Mouse (Mus musculus): ENCODE results near the gene Foxd1. TPM values are rescaled to one million over a fixed set of nuclear protein-coding genes. Genes with fewer than 3 reads are reported as not detected.

The Foxd1 gene
- polyA plus RNA-seq, 1 experiment from 2014 or later = 8.5 TPM

DNA sequence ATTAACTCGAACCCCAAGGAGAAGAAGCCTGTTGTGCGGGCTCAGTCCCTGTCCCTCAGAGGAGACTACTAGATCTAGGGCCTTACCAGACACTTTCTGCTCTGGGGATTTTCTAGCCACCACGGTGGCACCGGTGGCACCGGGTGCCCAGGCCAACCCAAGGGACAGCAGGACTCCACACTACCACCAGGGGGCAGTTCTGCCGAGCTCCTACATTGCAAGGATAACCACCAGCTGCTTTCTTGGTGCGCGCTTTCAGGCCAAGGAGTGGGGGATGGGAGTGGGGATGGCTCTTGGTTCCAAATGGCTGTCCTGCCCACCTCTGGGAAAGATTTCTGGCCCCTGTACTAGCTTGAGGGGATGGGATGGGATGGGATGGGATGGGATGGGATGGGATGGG is 2.5 kb upstream of the Foxd1 start:
- no peak for ATAC-seq (ENCODE audit: low FRiP score, low TSS enrichment)
- 0 out of 2 replicates have a peak, but pooled peaks cover 4% of the 10 kb centered on the region for H3K4me1 ChIP-seq (ENCODE audit: control insufficient read depth, insufficient read depth, low read length)
- no peaks in the 10 kb centered on the region for H3K36me3 ChIP-seq (ENCODE audit: control insufficient read depth, insufficient read depth, low read length)
- 16% methylated on average over 8 of the region's 8 CpGs for WGBS
- no peak overlapping the region for H3K27ac ChIP-seq (ENCODE audit: low read depth, low read length)
- no peaks in the 10 kb centered on the region for H3K9me3 ChIP-seq (ENCODE audit: control insufficient read depth, low read length)
- no peak overlapping the region for H3K4me3 ChIP-seq (ENCODE audit: low read length)
- peaks cover 58% of the 10 kb centered on the region for H3K27me3 ChIP-seq (ENCODE audit: control insufficient read depth, insufficient read depth, low read length)
- H3K4me2 ChIP-seq (replicated peaks; ENCODE audit: low read depth, low read length) = no peak overlapping the region
- H3K9ac ChIP-seq (ENCODE audit: low read depth, low read length) = no peak overlapping the region

DNA sequence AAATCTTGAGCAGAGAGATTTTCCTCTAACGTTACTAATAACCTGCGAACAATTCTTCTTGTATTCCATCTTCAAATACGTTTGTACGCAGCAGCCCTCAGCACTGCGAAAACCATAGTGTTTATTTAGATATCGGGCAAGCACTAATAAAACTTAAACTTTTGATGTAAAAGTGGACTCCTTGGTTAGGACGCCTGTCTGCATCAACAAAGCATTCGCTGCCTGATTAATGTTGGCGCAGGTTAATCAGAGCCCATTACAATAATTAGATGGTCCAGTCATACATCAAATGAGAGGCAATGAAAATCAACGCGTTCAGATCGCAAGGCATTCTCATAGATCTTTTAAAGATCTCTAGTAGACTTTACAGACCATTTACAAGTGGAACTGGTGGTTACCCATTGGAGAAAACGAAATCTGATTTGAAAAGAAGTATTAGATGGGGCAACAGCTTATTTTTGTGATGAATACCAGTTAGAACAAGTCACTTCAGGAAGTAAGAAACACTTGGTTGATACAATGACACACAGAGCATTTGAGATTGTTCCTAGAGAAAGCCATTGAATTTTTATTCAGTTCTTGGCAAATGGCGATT is 1.6 kb upstream of the Foxd1 start:
- no peak overlapping the region for H3K9ac ChIP-seq (ENCODE audit: low read depth, low read length)
- H3K4me3 ChIP-seq (ENCODE audit: low read length) = no peak overlapping the region
- no peak overlapping the region for H3K4me2 ChIP-seq (replicated peaks; ENCODE audit: low read depth, low read length)
- no peaks in the 10 kb centered on the region for H3K36me3 ChIP-seq (ENCODE audit: control insufficient read depth, insufficient read depth, low read length)
- WGBS = 10% methylated on average over 14 of the region's 14 CpGs
- no peaks in the 10 kb centered on the region for H3K9me3 ChIP-seq (ENCODE audit: control insufficient read depth, low read length)
- H3K4me1 ChIP-seq (ENCODE audit: control insufficient read depth, insufficient read depth, low read length) = 0 out of 2 replicates have a peak, but pooled peaks cover 4% of the 10 kb centered on the region
- peaks cover 54% of the 10 kb centered on the region for H3K27me3 ChIP-seq (ENCODE audit: control insufficient read depth, insufficient read depth, low read length)
- ATAC-seq (ENCODE audit: low FRiP score, low TSS enrichment) = no peak
- no peak overlapping the region for H3K27ac ChIP-seq (ENCODE audit: low read depth, low read length)

DNA sequence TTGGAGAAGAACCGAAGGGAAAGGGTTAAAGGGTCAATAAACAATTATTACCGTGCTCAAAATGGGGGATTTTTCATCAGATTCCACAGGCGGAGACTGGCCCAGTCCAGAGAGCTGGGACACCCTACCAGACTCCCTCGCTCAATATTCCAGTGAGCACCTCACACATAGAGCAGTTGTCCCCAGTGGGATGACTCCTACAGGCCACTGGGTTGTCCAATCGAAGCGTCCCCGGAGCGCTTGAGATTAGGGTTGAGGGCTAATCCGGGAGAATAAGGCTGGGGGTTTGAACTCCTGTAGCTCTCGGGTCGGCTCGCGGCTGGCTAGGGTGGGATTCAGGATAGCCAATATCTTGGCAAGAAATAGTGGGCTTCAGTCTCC is 343 bp upstream of the Foxd1 start:
- H3K27me3 ChIP-seq (ENCODE audit: control insufficient read depth, insufficient read depth, low read length) = peaks cover 60% of the 10 kb centered on the region
- no peak overlapping the region for H3K27ac ChIP-seq (ENCODE audit: low read depth, low read length)
- 0 out of 2 replicates have a peak, but pooled peaks cover 4% of the 10 kb centered on the region for H3K4me1 ChIP-seq (ENCODE audit: control insufficient read depth, insufficient read depth, low read length)
- ATAC-seq (ENCODE audit: low FRiP score, low TSS enrichment) = peak; percentile 29
- 1% methylated on average over 13 of the region's 13 CpGs for WGBS
- no peaks in the 10 kb centered on the region for H3K9me3 ChIP-seq (ENCODE audit: control insufficient read depth, low read length)
- peak overlapping the region; percentile 49 for H3K4me3 ChIP-seq (ENCODE audit: low read length)
- peak overlapping the region; percentile 25; the same call in 1 of the 2 replicates for H3K9ac ChIP-seq (ENCODE audit: low read depth, low read length)
- H3K4me2 ChIP-seq (replicated peaks; ENCODE audit: low read depth, low read length) = peak overlapping the region; percentile 57
- no peaks in the 10 kb centered on the region for H3K36me3 ChIP-seq (ENCODE audit: control insufficient read depth, insufficient read depth, low read length)

DNA sequence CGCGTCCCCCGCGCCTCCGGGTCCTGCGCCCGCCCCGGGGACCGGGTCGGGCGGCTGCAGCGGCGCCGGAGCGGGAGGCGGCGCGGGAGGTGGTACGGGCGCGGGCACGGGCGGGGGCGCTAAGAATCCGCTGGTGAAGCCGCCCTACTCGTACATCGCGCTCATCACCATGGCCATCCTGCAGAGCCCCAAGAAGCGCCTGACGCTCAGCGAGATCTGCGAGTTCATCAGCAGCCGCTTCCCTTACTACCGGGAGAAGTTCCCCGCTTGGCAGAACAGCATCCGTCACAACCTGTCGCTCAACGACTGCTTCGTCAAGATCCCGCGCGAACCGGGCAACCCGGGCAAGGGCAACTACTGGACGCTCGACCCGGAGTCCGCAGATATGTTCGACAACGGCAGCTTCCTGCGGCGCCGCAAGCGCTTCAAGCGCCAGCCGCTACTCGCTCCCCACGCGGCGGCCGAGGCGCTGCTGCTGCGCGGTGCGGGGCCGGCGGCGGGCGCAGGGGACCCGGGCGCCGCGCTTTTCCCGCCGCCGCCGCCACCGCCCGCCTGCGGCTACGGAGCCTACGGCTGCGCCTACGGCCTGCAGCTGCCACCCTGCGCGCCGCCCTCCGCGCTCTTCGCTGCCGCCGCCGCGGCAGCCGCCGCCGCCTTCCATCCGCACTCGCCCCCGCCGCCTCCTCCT is 973 bp downstream of the Foxd1 start:
- Histone ChIP-seq H3K4me2 (replicated peaks; ENCODE audit: low read depth, low read length) (peak overlapping the region; percentile 57), H3K9me3 (ENCODE audit: control insufficient read depth, low read length) (no peaks in the 10 kb centered on the region), H3K4me1 (ENCODE audit: control insufficient read depth, insufficient read depth, low read length) (0 out of 2 replicates have a peak, but pooled peaks cover 4% of the 10 kb centered on the region), H3K36me3 (ENCODE audit: control insufficient read depth, insufficient read depth, low read length) (no peaks in the 10 kb centered on the region), H3K27me3 (ENCODE audit: control insufficient read depth, insufficient read depth, low read length) (peaks cover 58% of the 10 kb centered on the region), H3K27ac (ENCODE audit: low read depth, low read length) (peak overlapping the region; percentile 82), H3K9ac (ENCODE audit: low read depth, low read length) (peak overlapping the region; percentile 72), H3K4me3 (ENCODE audit: low read length) (peak overlapping the region; percentile 49)
- under 1% methylated on average over 79 of the region's 102 CpGs for WGBS
- ATAC-seq (ENCODE audit: low FRiP score, low TSS enrichment) = peak; percentile 36

DNA sequence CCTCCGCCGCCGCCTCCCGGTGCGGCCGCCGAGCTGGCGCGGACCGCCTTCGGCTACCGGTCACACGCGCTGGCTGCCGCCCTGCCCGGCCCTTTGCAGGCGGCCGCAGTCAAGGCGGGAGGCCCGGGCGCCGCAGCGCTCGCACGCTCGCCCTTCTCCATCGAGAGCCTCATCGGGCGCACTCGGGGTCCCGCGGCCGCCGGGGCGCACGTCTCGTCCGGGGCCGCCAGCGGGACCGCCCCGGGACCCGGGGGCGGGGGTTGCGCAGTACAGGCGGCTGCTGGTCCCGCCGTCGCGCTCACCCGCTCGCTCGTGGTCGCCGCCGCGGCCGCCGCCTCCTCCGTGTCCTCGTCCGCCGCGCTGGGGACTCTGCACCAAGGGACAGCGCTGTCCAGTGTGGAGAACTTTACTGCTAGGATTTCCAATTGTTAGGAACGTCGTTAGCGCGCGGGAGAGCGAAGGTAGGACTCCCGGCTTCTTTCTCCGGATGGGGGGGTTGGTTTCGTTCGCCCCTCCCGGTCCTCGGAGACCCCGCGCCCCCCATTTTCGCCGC is 1.6 kb downstream of the Foxd1 start:
- 0% methylated on average over 65 of the region's 81 CpGs for WGBS
- peaks cover 57% of the 10 kb centered on the region for H3K27me3 ChIP-seq (ENCODE audit: control insufficient read depth, insufficient read depth, low read length)
- H3K36me3 ChIP-seq (ENCODE audit: control insufficient read depth, insufficient read depth, low read length) = no peaks in the 10 kb centered on the region
- ATAC-seq (ENCODE audit: low FRiP score, low TSS enrichment) = no peak
- 0 out of 2 replicates have a peak, but pooled peaks cover 4% of the 10 kb centered on the region for H3K4me1 ChIP-seq (ENCODE audit: control insufficient read depth, insufficient read depth, low read length)
- peak overlapping the region; percentile 49 for H3K4me3 ChIP-seq (ENCODE audit: low read length)
- H3K27ac ChIP-seq (ENCODE audit: low read depth, low read length) = peak overlapping the region; percentile 82
- peak overlapping the region; percentile 72 for H3K9ac ChIP-seq (ENCODE audit: low read depth, low read length)
- peak overlapping the region; percentile 57 for H3K4me2 ChIP-seq (replicated peaks; ENCODE audit: low read depth, low read length)
- H3K9me3 ChIP-seq (ENCODE audit: control insufficient read depth, low read length) = no peaks in the 10 kb centered on the region

DNA sequence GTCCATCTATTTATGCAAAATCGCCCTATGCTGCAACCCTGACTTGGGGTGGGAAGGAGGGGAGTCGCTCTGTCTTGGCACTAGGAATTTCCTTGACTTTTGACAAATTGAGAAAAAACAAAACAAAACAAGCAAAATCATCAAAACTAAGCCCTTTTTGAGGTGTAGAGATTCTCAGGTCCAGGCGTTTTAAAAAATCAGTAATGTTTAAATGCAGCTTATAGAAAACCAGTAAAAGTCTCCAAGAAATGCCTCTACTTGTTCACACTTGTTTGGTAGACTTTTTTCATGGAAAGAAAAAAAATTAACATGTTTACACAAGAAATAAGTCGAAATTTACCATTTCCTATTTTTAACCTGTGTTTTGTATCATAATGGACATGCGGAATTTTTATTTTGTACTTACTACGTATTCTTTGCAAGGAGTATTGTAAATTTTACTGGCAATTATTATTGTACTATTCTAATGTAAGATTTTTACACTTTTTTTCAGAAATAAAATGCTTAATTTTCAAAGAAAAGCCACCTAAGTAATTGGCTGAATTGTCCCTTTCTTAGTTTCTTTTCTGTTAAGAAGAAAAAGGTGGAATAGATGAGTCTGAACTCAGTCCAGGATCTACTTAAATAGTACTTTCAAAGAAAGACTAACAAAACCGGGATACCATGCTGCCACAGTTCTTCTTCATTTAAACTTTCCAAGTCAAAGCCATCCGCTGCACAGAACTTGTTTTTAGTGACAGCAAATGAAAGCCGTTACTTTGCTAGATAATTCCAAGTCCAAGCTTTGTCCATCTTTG is 2.3 kb downstream of the Foxd1 start:
- Histone ChIP-seq H3K9ac (ENCODE audit: low read depth, low read length) (peak overlapping the region; percentile 72), H3K27ac (ENCODE audit: low read depth, low read length) (peak overlapping the region; percentile 82; the same call in 1 of the 2 replicates), H3K9me3 (ENCODE audit: control insufficient read depth, low read length) (no peaks in the 10 kb centered on the region), H3K4me1 (ENCODE audit: control insufficient read depth, insufficient read depth, low read length) (0 out of 2 replicates have a peak, but pooled peaks cover 4% of the 10 kb centered on the region), H3K4me2 (replicated peaks; ENCODE audit: low read depth, low read length) (peak overlapping the region; percentile 57), H3K36me3 (ENCODE audit: control insufficient read depth, insufficient read depth, low read length) (no peaks in the 10 kb centered on the region), H3K27me3 (ENCODE audit: control insufficient read depth, insufficient read depth, low read length) (peaks cover 57% of the 10 kb centered on the region), H3K4me3 (ENCODE audit: low read length) (peak overlapping the region; percentile 49)
- ATAC-seq (ENCODE audit: low FRiP score, low TSS enrichment) = no peak
- 8% methylated on average over 9 of the region's 9 CpGs for WGBS

DNA sequence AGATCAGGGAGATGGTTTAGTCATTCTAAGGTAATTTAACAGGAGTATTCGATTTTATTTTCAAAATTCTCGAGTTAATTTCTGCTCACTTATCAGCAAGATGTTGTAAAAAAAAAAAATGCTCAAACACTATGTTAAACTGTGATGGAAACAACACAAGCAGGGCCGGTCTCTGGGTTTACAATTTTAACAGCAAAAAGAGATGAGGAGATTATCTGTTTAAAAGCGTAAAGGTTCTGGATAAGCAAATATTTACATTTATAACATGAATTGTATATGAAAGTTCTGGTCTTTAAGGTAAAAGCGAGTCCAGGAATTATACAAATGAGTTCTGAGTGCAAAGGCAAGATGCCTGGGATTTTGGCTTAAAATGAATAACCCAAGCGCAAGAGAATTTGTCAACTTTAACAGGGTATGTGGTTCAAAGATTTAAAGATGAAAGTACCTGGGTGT is 3.0 kb downstream of the Foxd1 start:
- peak overlapping the region; percentile 29 for H3K4me2 ChIP-seq (replicated peaks; ENCODE audit: low read depth, low read length)
- peaks cover 51% of the 10 kb centered on the region for H3K27me3 ChIP-seq (ENCODE audit: control insufficient read depth, insufficient read depth, low read length)
- 0 out of 2 replicates have a peak, but pooled peaks cover 4% of the 10 kb centered on the region for H3K4me1 ChIP-seq (ENCODE audit: control insufficient read depth, insufficient read depth, low read length)
- ATAC-seq (ENCODE audit: low FRiP score, low TSS enrichment) = no peak
- WGBS = 14% methylated on average over 6 of the region's 6 CpGs
- H3K9ac ChIP-seq (ENCODE audit: low read depth, low read length) = peak overlapping the region; percentile 63; the same call in 1 of the 2 replicates
- 0 out of 2 replicates have a peak overlapping the region, but pooled peaks have one; percentile 19 for H3K27ac ChIP-seq (ENCODE audit: low read depth, low read length)
- no peaks in the 10 kb centered on the region for H3K9me3 ChIP-seq (ENCODE audit: control insufficient read depth, low read length)
- peak overlapping the region; percentile 34 for H3K4me3 ChIP-seq (ENCODE audit: low read length)
- no peaks in the 10 kb centered on the region for H3K36me3 ChIP-seq (ENCODE audit: control insufficient read depth, insufficient read depth, low read length)
